Mouse (Mus musculus): ENCODE results near the gene Snrpc. TPM values are rescaled to one million over a fixed set of nuclear protein-coding genes. Genes with fewer than 3 reads are reported as not detected.

The Snrpc gene
- total RNA-seq, 2 experiments from 2014 or later: 66.9 to 69.7 TPM

GRCm38 (mm10) chr17:27819011-27819410 is 18.9 kb upstream of the Snrpc start:
- DNase-seq (ENCODE audit: low spot score): no peak

- DNase-seq (ENCODE audit: low spot score): no peak
These were observed 18.4 kb upstream of the Snrpc start for GRCm38 (mm10) chr17:27819521-27819970.

DNA sequence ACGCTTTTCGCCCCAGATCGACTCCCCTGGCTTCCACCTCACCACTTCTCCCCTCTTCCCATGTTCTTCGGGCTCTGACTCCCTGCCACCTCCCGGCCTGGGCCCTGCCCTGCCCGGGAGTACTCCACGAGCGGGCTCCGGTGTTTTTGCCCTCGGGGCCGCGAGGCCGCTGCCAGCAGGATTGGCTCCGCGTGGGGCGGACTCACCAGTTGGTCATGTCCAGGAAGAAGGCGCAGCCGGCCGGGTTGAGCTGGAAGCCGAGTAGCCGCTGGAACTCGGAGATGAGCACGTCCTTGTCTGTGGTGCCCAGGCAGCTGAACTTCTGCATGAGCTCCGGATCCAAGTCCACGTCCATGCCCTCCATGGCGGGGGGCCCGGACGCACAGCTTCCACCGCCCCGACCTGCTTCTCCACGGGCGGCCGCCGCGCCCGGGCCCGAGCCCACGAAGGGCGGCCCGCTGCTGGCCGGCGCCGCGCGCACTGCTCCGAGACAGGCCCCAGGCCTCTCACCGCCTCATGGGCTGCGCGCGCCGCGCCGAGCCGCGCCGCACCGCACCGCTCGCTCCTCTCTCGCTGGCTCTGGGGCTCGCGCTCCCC is 17.9 kb upstream of the Snrpc start:
- DNase-seq (ENCODE audit: low spot score): peak; percentile 55

GRCm38 (mm10) chr17:27820568-27821406 is 17.2 kb upstream of the Snrpc start, which contains the start of gene D17Wsu92e:
D17Wsu92e (minus strand) TSS chr17:27820648.
- peak; percentile 99 for DNase-seq (ENCODE audit: low spot score)

- DNase-seq (ENCODE audit: low spot score): no peak
These were observed 16.3 kb upstream of the Snrpc start for GRCm38 (mm10) chr17:27821407-27822338.

DNA sequence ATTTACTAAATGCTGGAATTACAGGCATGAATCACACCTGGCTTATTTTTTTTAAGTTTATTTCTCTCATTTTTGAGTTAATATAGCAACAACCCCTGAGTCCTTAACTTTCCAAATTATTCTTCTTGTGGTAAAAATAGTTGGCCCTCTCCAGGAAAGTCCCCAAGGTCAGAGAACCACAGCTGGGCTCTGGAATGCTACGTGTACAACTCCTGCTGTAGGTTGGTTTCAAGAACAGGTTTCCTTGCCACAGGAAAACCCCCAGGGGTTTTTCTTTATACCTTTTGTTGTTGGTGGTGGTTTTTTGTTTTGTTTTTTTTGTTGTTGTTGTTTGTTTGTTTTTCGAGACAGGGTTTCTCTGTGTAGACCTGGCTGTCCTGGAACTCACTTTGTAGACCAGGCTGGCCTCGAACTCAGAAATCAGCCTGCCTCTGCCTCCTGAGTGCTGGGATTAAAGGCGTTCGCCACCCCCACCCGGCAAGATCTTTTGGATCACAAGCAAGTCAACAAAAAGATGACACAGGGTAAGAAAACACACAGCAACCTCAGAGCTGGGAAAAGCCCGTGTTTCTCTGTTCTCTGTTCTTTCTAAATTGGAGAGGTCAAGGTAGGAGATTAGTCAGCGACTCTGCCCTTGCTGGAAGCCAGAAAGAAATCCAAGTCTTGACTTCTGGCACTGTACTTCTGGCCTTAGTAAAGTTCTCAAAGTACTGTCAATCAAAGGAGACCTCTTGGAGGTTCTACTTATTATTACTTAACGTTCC is 14.6 kb upstream of the Snrpc start:
- no peak for DNase-seq (ENCODE audit: low spot score)

GRCm38 (mm10) chr17:27824941-27825340 is 13.0 kb upstream of the Snrpc start:
- no peak for DNase-seq (ENCODE audit: low spot score)

DNA sequence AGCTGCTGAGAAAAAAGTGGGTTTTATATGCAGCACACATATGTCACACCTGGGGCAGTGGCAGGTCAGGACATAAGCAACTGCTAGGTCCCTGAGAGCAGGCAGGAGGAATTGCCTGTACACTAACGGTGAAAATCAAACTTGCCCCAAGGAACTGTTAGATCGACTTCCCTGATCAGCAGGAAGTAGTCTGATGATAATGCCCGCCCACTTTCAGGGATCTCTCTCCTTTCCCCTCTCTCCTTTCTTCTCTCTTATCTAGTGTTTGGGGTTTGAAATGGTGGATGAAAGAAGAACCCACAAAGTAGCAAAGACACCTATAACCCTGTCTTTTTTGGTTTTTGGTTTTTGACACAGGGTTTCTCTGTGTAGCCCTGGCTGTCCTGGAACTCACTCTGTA is 12.4 kb upstream of the Snrpc start:
- DNase-seq (ENCODE audit: low spot score): no peak

GRCm38 (mm10) chr17:27825984-27826905 is 11.7 kb upstream of the Snrpc start:
- DNase-seq (ENCODE audit: low spot score): peak; percentile 51

- peak; percentile 25 for DNase-seq (ENCODE audit: low spot score)
These were observed 11.0 kb upstream of the Snrpc start for GRCm38 (mm10) chr17:27826908-27827383.

DNA sequence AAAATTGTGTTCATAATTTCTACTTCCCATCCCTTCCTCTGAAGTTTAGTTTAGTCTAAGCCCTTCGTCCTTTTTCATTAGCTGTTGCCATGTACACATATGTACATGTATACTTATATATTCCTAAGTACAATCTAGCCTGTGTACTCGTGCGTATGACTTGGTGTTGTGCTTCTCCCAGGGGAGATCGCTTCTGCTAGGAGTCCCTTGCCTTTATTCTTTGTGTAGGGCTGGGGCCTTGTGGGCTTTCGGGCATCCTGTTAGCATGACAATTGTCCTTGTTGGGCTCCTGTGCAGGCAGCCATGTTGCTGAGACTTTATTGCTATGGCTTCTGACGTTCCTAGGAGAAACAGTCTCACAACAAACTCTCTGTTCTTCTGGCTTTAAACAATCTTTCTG is 10.4 kb upstream of the Snrpc start:
- DNase-seq (ENCODE audit: low spot score): no peak

- no peak for DNase-seq (ENCODE audit: low spot score)
These were observed 7.5 kb upstream of the Snrpc start for GRCm38 (mm10) chr17:27830411-27830810.

- peak; percentile 97 for DNase-seq (ENCODE audit: low spot score)
These were observed 1.7 kb downstream of the Snrpc start for GRCm38 (mm10) chr17:27839469-27840252.

DNA sequence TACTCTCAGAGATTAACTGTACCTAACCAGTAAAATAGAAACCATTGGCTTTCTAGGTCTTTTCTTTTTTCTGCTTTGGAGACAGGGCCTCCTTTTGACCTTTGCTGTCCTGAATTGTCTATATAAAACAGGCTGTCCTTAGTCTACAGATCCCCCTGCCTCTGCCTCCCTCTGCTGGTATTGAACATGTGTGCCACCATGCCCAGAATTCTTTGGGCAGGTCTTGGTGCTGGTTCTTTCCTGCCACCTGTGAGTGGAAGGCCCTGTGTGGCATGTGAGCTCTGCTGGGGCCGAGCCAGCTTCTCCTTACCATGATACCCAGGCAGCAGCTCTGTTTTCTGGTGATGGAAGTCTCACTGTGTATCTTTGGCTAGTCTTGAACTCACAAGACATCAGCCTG is 10.4 kb downstream of the Snrpc start:
- no peak for DNase-seq (ENCODE audit: low spot score)

DNA sequence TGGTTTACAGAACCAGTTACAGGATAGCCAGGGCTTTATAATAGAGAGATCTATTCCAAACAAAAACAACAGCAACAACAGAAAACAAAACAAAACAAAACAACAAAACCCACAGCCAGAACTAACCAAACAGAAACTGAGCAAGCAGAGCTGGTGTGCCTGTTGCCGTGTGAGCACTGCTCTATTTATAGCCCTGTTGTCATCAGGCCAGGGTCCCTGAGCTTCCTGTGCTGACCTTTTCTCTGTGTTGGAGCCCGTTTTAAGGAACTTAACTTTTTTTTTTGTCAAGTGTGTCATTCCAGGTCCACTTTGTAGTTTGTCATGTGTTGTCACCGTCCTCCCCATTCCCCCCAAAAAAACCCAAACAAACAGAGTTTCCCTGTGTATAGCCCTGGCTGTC is 13.1 kb downstream of the Snrpc start:
- DNase-seq (ENCODE audit: low spot score): peak; percentile 49

DNA sequence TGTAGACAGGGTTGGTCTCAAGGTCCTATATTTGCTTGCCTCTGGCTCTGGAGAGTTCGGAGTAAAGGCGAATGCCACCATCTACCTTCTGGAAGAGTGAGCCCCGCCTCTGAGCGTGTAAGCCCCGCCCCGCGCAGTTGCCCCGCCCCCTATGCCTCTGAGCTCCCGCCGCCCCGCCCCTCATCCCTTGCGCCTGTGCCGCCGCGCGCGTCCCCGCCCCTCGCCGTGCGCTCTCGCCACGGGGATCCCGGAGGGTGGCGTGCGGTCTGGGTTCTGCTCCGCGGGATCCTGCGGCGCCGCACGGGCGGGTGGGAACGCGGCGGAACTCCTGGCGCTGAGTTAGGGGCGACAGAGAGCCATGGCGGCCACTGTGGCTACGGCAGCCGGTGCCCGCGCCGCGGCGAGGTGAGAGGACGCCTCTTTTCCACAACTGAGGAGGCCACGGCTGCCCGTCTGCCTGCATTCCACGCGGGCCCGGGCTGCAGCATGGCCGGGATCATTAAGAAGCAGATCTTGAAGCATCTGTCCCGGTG is 18.4 kb downstream of the Snrpc start, which contains the start of gene Uhrf1bp1:
TSS of gene Uhrf1bp1 (plus strand) at position 177 of the 533 bp plus-strand sequence.
- peak; percentile 64 for DNase-seq (ENCODE audit: low spot score)

GRCm38 (mm10) chr17:27856798-27857648 is 19.1 kb downstream of the Snrpc start:
- peak; percentile 44 for DNase-seq (ENCODE audit: low spot score)

Data from gastrocnemius, adult 18-20 months (tissue).